Mouse (Mus musculus) limb, embryonic 15.5 days (tissue): ENCODE results near the gene Rora. TPM values are rescaled to one million over a fixed set of nuclear protein-coding genes. Genes with fewer than 3 reads are reported as not detected.

Experiments used
- ATAC-seq: fragments of 200-750 bp; cut with Nextera tagmentation; 2 replicates; pipeline ENCODE4 v1.8.0; 2017; ENCODE audit warnings: low read depth, moderate TSS enrichment; ENCODE audit not compliant: insufficient number of reproducible peaks, low FRiP score, low TSS enrichment
- H3K27ac ChIP-seq: fragments of 300-500 bp; sonication (generic); 2 replicates; pipeline ENCODE4 v1.5.1; 2015; ENCODE audit warnings: moderate library complexity, mild to moderate bottlenecking, inconsistent platforms
- H3K27me3 ChIP-seq: fragments of 300-500 bp; sonication (generic); 2 replicates; pipeline ENCODE4 v1.6.1; 2015; ENCODE audit warnings: inconsistent platforms
- H3K36me3 ChIP-seq: fragments of 300-500 bp; sonication (generic); 2 replicates; pipeline ENCODE4 v1.6.1; 2015; ENCODE audit warnings: inconsistent platforms
- H3K4me1 ChIP-seq: fragments of 300-500 bp; sonication (generic); 2 replicates; pipeline ENCODE4 v1.6.1; 2015; ENCODE audit warnings: inconsistent platforms
- H3K4me2 ChIP-seq: fragments of 300-500 bp; sonication (generic); 2 replicates; pipeline ENCODE4 v1.6.1; 2015; ENCODE audit warnings: mild to moderate bottlenecking, inconsistent platforms
- H3K4me3 ChIP-seq: fragments of 300-500 bp; sonication (generic); 2 replicates; pipeline ENCODE4 v1.5.1; 2015; ENCODE audit warnings: mild to moderate bottlenecking, inconsistent platforms
- H3K9ac ChIP-seq: fragments of 300-500 bp; sonication (generic); 2 replicates; pipeline ENCODE4 v1.6.1; 2015; ENCODE audit warnings: inconsistent platforms
- H3K9me3 ChIP-seq: fragments of 300-500 bp; sonication (generic); 2 replicates; pipeline ENCODE4 v1.6.1; 2016; ENCODE audit warnings: inconsistent platforms
- WGBS: fragments of 180-500 bp; shearing (Covaris S2); methylation state at CpG from one replicate; pipeline ENCODE4 v1.1.7; 2015; 5-methylcytosine and 5-hydroxymethylcytosine counted together
- polyA plus RNA-seq: library from polyadenylated mRNA; unstranded; fragments of >200 nt; fragmentation: Nextera tagmentation; extraction: Ambion mirVana; gene quantifications from 2 replicates; pipeline ENCODE4 v1.2.1, GENCODE M21; 2015

The Rora gene
- polyA plus RNA-seq, 1 experiment from 2014 or later = 25.4 TPM

GRCm38 (mm10) chr9:69146937-69147336 is 493.4 kb downstream of the Rora start:
- Histone ChIP-seq H3K9me3 (no peaks in the 10 kb centered on the region), H3K9ac (no peak overlapping the region), H3K27me3 (no peaks in the 10 kb centered on the region), H3K4me3 (no peak overlapping the region), H3K4me1 (peaks cover 15% of the 10 kb centered on the region), H3K27ac (no peak overlapping the region), H3K4me2 (no peak overlapping the region), H3K36me3 (no peaks in the 10 kb centered on the region)
- ATAC-seq = no peak
- 98% methylated on average over 1 of the region's 1 CpGs for WGBS

GRCm38 (mm10) chr9:69150224-69150623 is 496.6 kb downstream of the Rora start:
- ATAC-seq = no peak
- Histone ChIP-seq H3K36me3 (no peaks in the 10 kb centered on the region), H3K27ac (no peak overlapping the region), H3K4me3 (no peak overlapping the region), H3K27me3 (no peaks in the 10 kb centered on the region), H3K9ac (no peak overlapping the region), H3K4me2 (peak overlapping the region; percentile 19; the same call in 1 of the 2 replicates), H3K9me3 (no peaks in the 10 kb centered on the region), H3K4me1 (peaks cover 15% of the 10 kb centered on the region)
- 27% methylated on average over 14 of the region's 14 CpGs for WGBS

GRCm38 (mm10) chr9:69154684-69155083 is 501.1 kb downstream of the Rora start:
- Histone ChIP-seq H3K27ac (no peak overlapping the region), H3K27me3 (no peaks in the 10 kb centered on the region), H3K4me3 (no peak overlapping the region), H3K4me2 (no peak overlapping the region), H3K9me3 (no peaks in the 10 kb centered on the region), H3K36me3 (no peaks in the 10 kb centered on the region), H3K4me1 (peaks cover 12% of the 10 kb centered on the region), H3K9ac (no peak overlapping the region)
- 82% methylated on average over 5 of the region's 5 CpGs for WGBS
- no peak for ATAC-seq

DNA sequence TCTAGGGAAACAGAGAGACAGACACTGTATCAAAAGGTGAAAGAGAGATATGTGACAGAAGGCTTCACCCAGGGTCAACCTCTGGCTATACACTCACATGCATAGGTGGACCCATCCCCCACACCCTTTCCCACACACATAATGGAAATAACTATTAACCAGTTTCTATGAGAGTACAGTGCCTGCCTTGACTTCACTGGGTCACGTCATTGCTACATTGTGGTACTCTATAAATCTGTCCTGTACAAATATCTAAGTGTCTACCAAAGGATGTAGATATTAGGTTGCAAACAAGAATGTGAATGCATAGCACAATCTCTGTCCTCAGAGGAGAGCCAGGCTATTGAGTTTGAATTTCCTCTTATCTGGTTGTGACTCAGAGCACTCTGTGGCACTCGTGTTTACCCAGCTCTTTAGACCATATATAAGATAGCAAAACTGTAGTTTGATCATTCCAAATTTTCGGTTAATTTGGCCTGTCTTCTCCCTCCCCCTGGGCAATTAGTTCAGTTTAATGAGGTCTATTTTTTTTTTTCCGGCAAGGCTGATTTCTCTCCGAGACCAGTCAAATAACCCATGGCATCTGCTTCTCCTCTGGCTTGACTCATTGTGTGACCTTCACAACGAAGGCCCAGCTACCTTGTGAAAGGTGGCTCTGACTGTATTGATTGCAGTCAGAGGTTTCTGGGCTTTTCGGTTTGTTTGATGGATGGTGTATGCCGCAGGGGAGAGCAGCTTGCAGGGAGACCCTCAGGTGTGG is 502.4 kb downstream of the Rora start:
- 57% methylated on average over 8 of the region's 8 CpGs for WGBS
- H3K9me3 ChIP-seq = no peaks in the 10 kb centered on the region
- no peak overlapping the region for H3K4me3 ChIP-seq
- H3K27ac ChIP-seq = no peak overlapping the region
- H3K36me3 ChIP-seq = no peaks in the 10 kb centered on the region
- no peak for ATAC-seq
- H3K4me1 ChIP-seq = no peaks in the 10 kb centered on the region; the same call in 1 of the 2 replicates
- H3K9ac ChIP-seq = no peak overlapping the region
- no peaks in the 10 kb centered on the region for H3K27me3 ChIP-seq
- no peak overlapping the region for H3K4me2 ChIP-seq

DNA sequence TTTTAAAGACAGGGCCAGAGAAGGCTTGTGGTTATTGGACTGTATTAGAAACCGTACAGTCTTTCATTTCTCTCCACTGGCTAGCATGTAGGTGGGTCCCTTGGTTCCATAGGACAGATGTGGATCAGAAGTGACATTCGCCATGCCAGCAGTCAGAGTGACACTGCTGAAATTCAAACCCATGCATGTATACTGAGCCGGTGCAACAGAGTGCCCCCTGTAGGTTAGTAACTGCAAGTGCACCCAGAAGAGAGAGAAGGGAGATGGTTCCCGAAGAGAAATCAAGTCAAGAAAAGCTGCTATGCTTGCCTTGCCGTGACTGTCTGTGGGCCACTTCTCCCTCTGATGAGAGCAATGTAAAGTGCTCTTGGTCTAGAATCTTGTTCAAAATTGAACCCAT is 507.2 kb downstream of the Rora start:
- Histone ChIP-seq H3K27ac (no peak overlapping the region), H3K4me1 (no peaks in the 10 kb centered on the region; the same call in 1 of the 2 replicates), H3K9ac (no peak overlapping the region), H3K27me3 (no peaks in the 10 kb centered on the region), H3K36me3 (no peaks in the 10 kb centered on the region), H3K9me3 (no peaks in the 10 kb centered on the region), H3K4me2 (no peak overlapping the region), H3K4me3 (no peak overlapping the region)
- 89% methylated on average over 5 of the region's 5 CpGs for WGBS
- no peak for ATAC-seq

DNA sequence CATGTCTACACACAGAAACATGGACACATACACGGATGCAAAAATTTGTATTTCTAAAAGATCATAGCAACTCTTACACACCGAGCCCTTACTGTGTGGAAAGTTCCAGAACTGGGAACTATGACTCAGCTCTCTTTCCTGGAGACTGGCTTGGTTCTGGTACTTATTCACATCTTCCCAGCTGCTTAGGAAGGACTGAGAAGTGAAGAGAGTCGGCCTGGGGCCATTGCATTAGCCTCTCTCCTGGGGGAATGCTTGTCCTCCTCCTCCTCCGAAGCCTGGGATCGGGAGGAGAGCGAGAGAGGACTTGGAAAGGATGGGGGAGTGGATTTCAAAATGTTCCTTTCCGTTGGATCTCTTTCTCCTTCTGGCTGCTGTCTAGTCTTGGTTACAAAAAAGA is 511.1 kb downstream of the Rora start:
- no peak overlapping the region for H3K9ac ChIP-seq
- WGBS = 61% methylated on average over 7 of the region's 7 CpGs

GRCm38 (mm10) chr9:69165096-69165836 is 511.7 kb downstream of the Rora start:
- Histone ChIP-seq H3K4me2 (no peak overlapping the region), H3K27me3 (no peaks in the 10 kb centered on the region), H3K9ac (no peak overlapping the region), H3K27ac (no peak overlapping the region), H3K4me3 (no peak overlapping the region), H3K36me3 (no peaks in the 10 kb centered on the region), H3K4me1 (no peaks in the 10 kb centered on the region; the same call in 1 of the 2 replicates), H3K9me3 (no peaks in the 10 kb centered on the region)
- 77% methylated on average over 7 of the region's 7 CpGs for WGBS
- ATAC-seq = no peak

More for the DNA sequence above, 511.1 kb downstream of the Rora start:
- Histone ChIP-seq H3K27me3 (no peaks in the 10 kb centered on the region), H3K4me1 (no peaks in the 10 kb centered on the region; the same call in 1 of the 2 replicates), H3K4me3 (no peak overlapping the region), H3K4me2 (no peak overlapping the region), H3K36me3 (no peaks in the 10 kb centered on the region), H3K9me3 (no peaks in the 10 kb centered on the region), H3K27ac (no peak overlapping the region)
- no peak for ATAC-seq

- Histone ChIP-seq H3K4me2 (no peak overlapping the region), H3K9ac (no peak overlapping the region), H3K27me3 (no peaks in the 10 kb centered on the region), H3K36me3 (no peaks in the 10 kb centered on the region), H3K9me3 (no peaks in the 10 kb centered on the region), H3K27ac (no peak overlapping the region), H3K4me1 (no peaks in the 10 kb centered on the region), H3K4me3 (no peak overlapping the region)
- WGBS = 72% methylated on average over 6 of the region's 6 CpGs
- ATAC-seq = no peak
Observed at GRCm38 (mm10) chr9:69174061-69174460, 520.5 kb downstream of the Rora start.

GRCm38 (mm10) chr9:69174527-69175116 is 521.0 kb downstream of the Rora start:
- Histone ChIP-seq H3K36me3 (no peaks in the 10 kb centered on the region), H3K4me2 (no peak overlapping the region), H3K4me1 (no peaks in the 10 kb centered on the region), H3K9ac (no peak overlapping the region), H3K27ac (no peak overlapping the region), H3K9me3 (no peaks in the 10 kb centered on the region), H3K4me3 (no peak overlapping the region), H3K27me3 (no peaks in the 10 kb centered on the region)
- 75% methylated on average over 10 of the region's 10 CpGs for WGBS
- ATAC-seq = no peak

- no peak for ATAC-seq
- H3K4me2 ChIP-seq = no peak overlapping the region
- 72% methylated on average over 3 of the region's 3 CpGs for WGBS
- H3K27me3 ChIP-seq = no peaks in the 10 kb centered on the region
- H3K36me3 ChIP-seq = no peaks in the 10 kb centered on the region
- no peak overlapping the region for H3K9ac ChIP-seq
- no peaks in the 10 kb centered on the region for H3K9me3 ChIP-seq
- no peak overlapping the region for H3K4me3 ChIP-seq
- H3K4me1 ChIP-seq = peaks cover 7% of the 10 kb centered on the region
- no peak overlapping the region for H3K27ac ChIP-seq
Observed at GRCm38 (mm10) chr9:69176988-69177387, 523.4 kb downstream of the Rora start.

- Histone ChIP-seq H3K4me3 (no peak overlapping the region), H3K4me2 (no peak overlapping the region), H3K27me3 (no peaks in the 10 kb centered on the region), H3K9me3 (no peaks in the 10 kb centered on the region), H3K9ac (no peak overlapping the region), H3K27ac (no peak overlapping the region), H3K36me3 (no peaks in the 10 kb centered on the region), H3K4me1 (peaks cover 10% of the 10 kb centered on the region)
- ATAC-seq = no peak
- WGBS = 80% methylated on average over 8 of the region's 8 CpGs
Observed at GRCm38 (mm10) chr9:69179224-69179623, 525.6 kb downstream of the Rora start.

GRCm38 (mm10) chr9:69180961-69181360 is 527.4 kb downstream of the Rora start:
- Histone ChIP-seq H3K27me3 (no peaks in the 10 kb centered on the region), H3K4me2 (no peak overlapping the region), H3K4me3 (no peak overlapping the region), H3K4me1 (peaks cover 10% of the 10 kb centered on the region), H3K9me3 (no peaks in the 10 kb centered on the region), H3K27ac (no peak overlapping the region), H3K9ac (no peak overlapping the region), H3K36me3 (no peaks in the 10 kb centered on the region)
- 14% methylated on average over 3 of the region's 3 CpGs for WGBS
- ATAC-seq = 0 out of 2 replicates have a peak, but pooled peaks have one; percentile 4
